Mouse (Mus musculus): ENCODE results near the gene Fcer2a. TPM values are rescaled to one million over a fixed set of nuclear protein-coding genes. Genes with fewer than 3 reads are reported as not detected.

Fcer2a gene
- polyA plus RNA-seq, 1 experiment from 2014 or later: not detected

GRCm38 (mm10) chr8:3710312-3710711 lies 16.3 kb upstream of the Fcer2a start:
- Histone ChIP-seq H3K4me2 (replicated peaks; ENCODE audit: low read depth, low read length) (no peak overlapping the region), H3K36me3 (ENCODE audit: control insufficient read depth, insufficient read depth, low read length) (no peaks in the 10 kb centered on the region), H3K9me3 (ENCODE audit: control insufficient read depth, low read depth, low read length) (no peaks in the 10 kb centered on the region), H3K4me1 (ENCODE audit: control insufficient read depth, insufficient read depth, low read length) (no peaks in the 10 kb centered on the region), H3K27ac (ENCODE audit: low read length) (no peak overlapping the region), H3K9ac (replicated peaks; ENCODE audit: low read depth, low read length) (no peak overlapping the region), H3K27me3 (ENCODE audit: control insufficient read depth, insufficient read depth, low read length) (no peaks in the 10 kb centered on the region), H3K4me3 (ENCODE audit: low read depth, low read length) (no peak overlapping the region)
- no peak for ATAC-seq (ENCODE audit: insufficient number of reproducible peaks, insufficient read depth, low FRiP score, low read depth)
- 83% methylated on average over 3 of the region's 3 CpGs for WGBS

- no peak overlapping the region for H3K27ac ChIP-seq (ENCODE audit: low read length)
- H3K9ac ChIP-seq (replicated peaks; ENCODE audit: low read depth, low read length): no peak overlapping the region
- H3K4me2 ChIP-seq (replicated peaks; ENCODE audit: low read depth, low read length): no peak overlapping the region
- ATAC-seq (ENCODE audit: insufficient number of reproducible peaks, insufficient read depth, low FRiP score, low read depth): no peak
- no peaks in the 10 kb centered on the region for H3K9me3 ChIP-seq (ENCODE audit: control insufficient read depth, low read depth, low read length)
- no peak overlapping the region for H3K4me3 ChIP-seq (ENCODE audit: low read depth, low read length)
- H3K27me3 ChIP-seq (ENCODE audit: control insufficient read depth, insufficient read depth, low read length): no peaks in the 10 kb centered on the region
- 67% methylated on average over 7 of the region's 7 CpGs for WGBS
- no peaks in the 10 kb centered on the region for H3K4me1 ChIP-seq (ENCODE audit: control insufficient read depth, insufficient read depth, low read length)
- no peaks in the 10 kb centered on the region for H3K36me3 ChIP-seq (ENCODE audit: control insufficient read depth, insufficient read depth, low read length)
Measured at GRCm38 (mm10) chr8:3707611-3708010, 13.6 kb upstream of the Fcer2a start.

GRCm38 (mm10) chr8:3705711-3706110 lies 11.7 kb upstream of the Fcer2a start:
- Histone ChIP-seq H3K9me3 (ENCODE audit: control insufficient read depth, low read depth, low read length) (no peaks in the 10 kb centered on the region), H3K9ac (replicated peaks; ENCODE audit: low read depth, low read length) (no peak overlapping the region), H3K27ac (ENCODE audit: low read length) (no peak overlapping the region), H3K27me3 (ENCODE audit: control insufficient read depth, insufficient read depth, low read length) (no peaks in the 10 kb centered on the region), H3K4me2 (replicated peaks; ENCODE audit: low read depth, low read length) (no peak overlapping the region), H3K4me3 (ENCODE audit: low read depth, low read length) (no peak overlapping the region), H3K36me3 (ENCODE audit: control insufficient read depth, insufficient read depth, low read length) (no peaks in the 10 kb centered on the region), H3K4me1 (ENCODE audit: control insufficient read depth, insufficient read depth, low read length) (no peaks in the 10 kb centered on the region)
- ATAC-seq (ENCODE audit: insufficient number of reproducible peaks, insufficient read depth, low FRiP score, low read depth): no peak
- WGBS: 52% methylated on average over 4 of the region's 4 CpGs

GRCm38 (mm10) chr8:3701491-3701890 lies 7.5 kb upstream of the Fcer2a start:
- H3K27ac ChIP-seq (ENCODE audit: low read length): no peak overlapping the region
- no peak overlapping the region for H3K9ac ChIP-seq (replicated peaks; ENCODE audit: low read depth, low read length)
- 97% methylated on average over 1 of the region's 1 CpGs for WGBS
- H3K4me3 ChIP-seq (ENCODE audit: low read depth, low read length): no peak overlapping the region
- no peaks in the 10 kb centered on the region for H3K9me3 ChIP-seq (ENCODE audit: control insufficient read depth, low read depth, low read length)
- H3K36me3 ChIP-seq (ENCODE audit: control insufficient read depth, insufficient read depth, low read length): no peaks in the 10 kb centered on the region
- no peaks in the 10 kb centered on the region for H3K27me3 ChIP-seq (ENCODE audit: control insufficient read depth, insufficient read depth, low read length)
- ATAC-seq (ENCODE audit: insufficient number of reproducible peaks, insufficient read depth, low FRiP score, low read depth): no peak
- H3K4me1 ChIP-seq (ENCODE audit: control insufficient read depth, insufficient read depth, low read length): no peaks in the 10 kb centered on the region
- no peak overlapping the region for H3K4me2 ChIP-seq (replicated peaks; ENCODE audit: low read depth, low read length)

GRCm38 (mm10) chr8:3690774-3691173 lies 3.2 kb downstream of the Fcer2a start:
- no peak overlapping the region for H3K27ac ChIP-seq (ENCODE audit: low read length)
- H3K4me3 ChIP-seq (ENCODE audit: low read depth, low read length): no peak overlapping the region
- no peaks in the 10 kb centered on the region for H3K4me1 ChIP-seq (ENCODE audit: control insufficient read depth, insufficient read depth, low read length)
- H3K36me3 ChIP-seq (ENCODE audit: control insufficient read depth, insufficient read depth, low read length): no peaks in the 10 kb centered on the region
- 77% methylated on average over 3 of the region's 3 CpGs for WGBS
- H3K27me3 ChIP-seq (ENCODE audit: control insufficient read depth, insufficient read depth, low read length): no peaks in the 10 kb centered on the region
- H3K4me2 ChIP-seq (replicated peaks; ENCODE audit: low read depth, low read length): no peak overlapping the region
- H3K9ac ChIP-seq (replicated peaks; ENCODE audit: low read depth, low read length): no peak overlapping the region
- ATAC-seq (ENCODE audit: insufficient number of reproducible peaks, insufficient read depth, low FRiP score, low read depth): no peak
- H3K9me3 ChIP-seq (ENCODE audit: control insufficient read depth, low read depth, low read length): no peaks in the 10 kb centered on the region

GRCm38 (mm10) chr8:3687537-3687936 lies 6.4 kb downstream of the Fcer2a start:
- Histone ChIP-seq H3K27me3 (ENCODE audit: control insufficient read depth, insufficient read depth, low read length) (no peaks in the 10 kb centered on the region), H3K27ac (ENCODE audit: low read length) (no peak overlapping the region), H3K9me3 (ENCODE audit: control insufficient read depth, low read depth, low read length) (no peaks in the 10 kb centered on the region), H3K4me3 (ENCODE audit: low read depth, low read length) (no peak overlapping the region), H3K4me1 (ENCODE audit: control insufficient read depth, insufficient read depth, low read length) (no peaks in the 10 kb centered on the region), H3K36me3 (ENCODE audit: control insufficient read depth, insufficient read depth, low read length) (no peaks in the 10 kb centered on the region), H3K4me2 (replicated peaks; ENCODE audit: low read depth, low read length) (no peak overlapping the region), H3K9ac (replicated peaks; ENCODE audit: low read depth, low read length) (no peak overlapping the region)
- WGBS: 74% methylated on average over 6 of the region's 6 CpGs
- ATAC-seq (ENCODE audit: insufficient number of reproducible peaks, insufficient read depth, low FRiP score, low read depth): no peak

GRCm38 (mm10) chr8:3685422-3685821 lies 8.6 kb downstream of the Fcer2a start:
- H3K27ac ChIP-seq (ENCODE audit: low read length): no peak overlapping the region
- no peaks in the 10 kb centered on the region for H3K9me3 ChIP-seq (ENCODE audit: control insufficient read depth, low read depth, low read length)
- no peaks in the 10 kb centered on the region for H3K4me1 ChIP-seq (ENCODE audit: control insufficient read depth, insufficient read depth, low read length)
- H3K27me3 ChIP-seq (ENCODE audit: control insufficient read depth, insufficient read depth, low read length): no peaks in the 10 kb centered on the region
- WGBS: 68% methylated on average over 5 of the region's 5 CpGs
- no peak overlapping the region for H3K4me3 ChIP-seq (ENCODE audit: low read depth, low read length)
- H3K36me3 ChIP-seq (ENCODE audit: control insufficient read depth, insufficient read depth, low read length): peaks cover 2% of the 10 kb centered on the region; the same call in 1 of the 2 replicates
- H3K4me2 ChIP-seq (replicated peaks; ENCODE audit: low read depth, low read length): no peak overlapping the region
- H3K9ac ChIP-seq (replicated peaks; ENCODE audit: low read depth, low read length): no peak overlapping the region
- no peak for ATAC-seq (ENCODE audit: insufficient number of reproducible peaks, insufficient read depth, low FRiP score, low read depth)

- Histone ChIP-seq H3K9ac (replicated peaks; ENCODE audit: low read depth, low read length) (no peak overlapping the region), H3K4me2 (replicated peaks; ENCODE audit: low read depth, low read length) (no peak overlapping the region), H3K9me3 (ENCODE audit: control insufficient read depth, low read depth, low read length) (no peaks in the 10 kb centered on the region), H3K36me3 (ENCODE audit: control insufficient read depth, insufficient read depth, low read length) (peaks cover 11% of the 10 kb centered on the region; the same call in 1 of the 2 replicates), H3K27me3 (ENCODE audit: control insufficient read depth, insufficient read depth, low read length) (no peaks in the 10 kb centered on the region), H3K4me3 (ENCODE audit: low read depth, low read length) (no peak overlapping the region), H3K4me1 (ENCODE audit: control insufficient read depth, insufficient read depth, low read length) (no peaks in the 10 kb centered on the region), H3K27ac (ENCODE audit: low read length) (no peak overlapping the region)
- ATAC-seq (ENCODE audit: insufficient number of reproducible peaks, insufficient read depth, low FRiP score, low read depth): no peak
Measured at GRCm38 (mm10) chr8:3684530-3684929, 9.4 kb downstream of the Fcer2a start.

- H3K4me3 ChIP-seq (ENCODE audit: low read depth, low read length): no peak overlapping the region
- H3K36me3 ChIP-seq (ENCODE audit: control insufficient read depth, insufficient read depth, low read length): peaks cover 19% of the 10 kb centered on the region
- H3K9me3 ChIP-seq (ENCODE audit: control insufficient read depth, low read depth, low read length): no peaks in the 10 kb centered on the region
- H3K27ac ChIP-seq (ENCODE audit: low read length): no peak overlapping the region
- no peaks in the 10 kb centered on the region for H3K4me1 ChIP-seq (ENCODE audit: control insufficient read depth, insufficient read depth, low read length)
- H3K4me2 ChIP-seq (replicated peaks; ENCODE audit: low read depth, low read length): no peak overlapping the region
- no peak overlapping the region for H3K9ac ChIP-seq (replicated peaks; ENCODE audit: low read depth, low read length)
- ATAC-seq (ENCODE audit: insufficient number of reproducible peaks, insufficient read depth, low FRiP score, low read depth): no peak
- WGBS: 70% methylated on average over 6 of the region's 6 CpGs
- no peaks in the 10 kb centered on the region for H3K27me3 ChIP-seq (ENCODE audit: control insufficient read depth, insufficient read depth, low read length)
Measured at GRCm38 (mm10) chr8:3683408-3684176, 10.4 kb downstream of the Fcer2a start.
